Mouse (Mus musculus) megakaryocyte progenitor cell, adult 5-6 weeks (primary cell): ENCODE data around the gene Foxp2. TPM values are rescaled to one million over a fixed set of nuclear protein-coding genes. Genes with fewer than 3 reads are reported as not detected.
A peak's percentile ranks its signal among the peaks of the same experiment; 100 is the strongest.

Experiments used
- ATAC-seq: replicated peaks from 2 replicates; pipeline ENCODE4 v1.8.0; 2016; ENCODE audit warnings: mild to moderate bottlenecking, moderate TSS enrichment, inconsistent platforms; ENCODE audit not compliant: poor library complexity
- total RNA-seq, 2 experiments: library from RNA; stranded (forward) in 1 of 2; stranded (reverse) in 1 of 2; fragments of 157-497, 149-512 nt in 1 of 2; fragments of 200-1000 nt in 1 of 2; gene quantifications; 2 replicates each; pipeline versions ENCODE4 v1.2.3 to v1.2.4; 2015 to 2017

Gene Foxp2
- total RNA-seq, 2 experiments from 2014 or later: not detected

DNA sequence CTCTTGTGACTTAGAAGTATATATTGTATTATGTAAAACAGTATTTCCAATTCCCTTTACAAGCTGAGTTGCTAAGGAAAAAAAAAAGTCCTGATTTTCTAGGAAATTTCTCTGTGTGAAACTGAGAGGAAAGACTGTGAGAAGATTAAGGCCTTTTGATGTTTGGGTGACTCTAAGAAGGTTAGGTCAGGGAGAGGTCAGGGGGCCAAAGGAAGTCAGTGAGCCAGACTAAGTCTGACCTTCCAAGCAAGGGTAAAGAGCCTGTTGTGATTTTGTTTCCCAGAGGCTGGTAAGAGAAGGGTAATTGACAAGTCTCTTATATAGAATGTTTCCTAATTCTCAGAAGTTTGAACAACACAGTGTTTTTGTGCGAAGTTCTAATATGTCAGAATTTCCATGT, 162.1 kb downstream of the Foxp2 start:
- no peak for ATAC-seq

DNA sequence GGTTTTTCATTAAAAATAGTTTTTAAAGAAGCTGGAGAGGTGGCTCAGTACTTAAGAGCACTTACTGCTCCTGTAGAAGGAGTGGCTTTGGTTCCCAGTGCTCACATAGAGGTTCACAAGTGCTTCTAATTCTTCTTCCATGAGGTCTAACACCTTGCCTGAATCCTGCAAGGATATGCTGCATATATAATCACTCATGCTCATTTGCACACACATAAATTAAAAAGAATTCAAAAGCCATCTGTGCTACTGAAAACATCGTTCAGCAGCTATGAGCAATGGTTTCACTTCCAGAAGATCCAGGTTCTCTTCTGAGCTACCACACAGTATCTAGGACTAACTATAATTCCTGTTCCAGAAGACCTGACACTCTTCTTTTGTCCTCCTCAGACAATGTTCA, 200.4 kb downstream of the Foxp2 start:
- ATAC-seq: no peak

DNA sequence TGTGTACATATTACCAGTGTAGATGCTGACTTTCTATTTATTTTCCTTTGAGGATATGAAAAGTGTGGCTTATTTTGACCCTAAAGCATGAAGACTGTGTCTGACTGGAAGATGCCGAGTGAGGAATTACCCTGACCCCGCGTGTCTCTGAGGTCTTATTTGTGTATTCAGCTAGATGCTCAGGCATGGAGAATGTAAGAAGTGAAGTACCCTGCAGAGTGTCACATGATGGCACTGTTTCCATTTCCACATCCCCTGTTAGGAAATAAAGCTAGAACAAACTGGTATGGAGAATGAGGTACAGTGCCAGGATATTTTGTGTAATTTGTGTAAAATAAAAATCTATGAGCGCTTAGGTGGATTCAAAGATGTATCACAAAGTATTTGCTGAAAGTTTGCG, 219.8 kb downstream of the Foxp2 start:
- ATAC-seq: no peak

DNA sequence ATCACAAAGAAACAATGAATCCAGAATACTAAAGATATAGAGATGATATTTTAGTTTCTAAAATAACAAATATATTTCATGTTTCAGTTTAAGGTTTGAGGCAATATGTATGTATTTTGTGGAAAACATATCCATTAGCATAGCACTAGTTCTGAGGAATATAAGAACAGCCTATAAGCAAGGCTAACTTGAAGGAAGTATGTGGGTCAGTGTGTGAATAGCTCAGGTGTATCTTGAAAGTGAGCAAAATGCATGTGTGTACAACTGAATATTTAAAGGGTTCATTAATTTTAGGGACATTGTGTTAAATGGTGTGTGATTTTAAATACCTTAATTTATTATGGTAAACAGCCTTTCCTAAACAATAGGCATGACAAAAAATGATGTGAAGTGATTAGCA, 220.2 kb downstream of the Foxp2 start:
- ATAC-seq: no peak

DNA sequence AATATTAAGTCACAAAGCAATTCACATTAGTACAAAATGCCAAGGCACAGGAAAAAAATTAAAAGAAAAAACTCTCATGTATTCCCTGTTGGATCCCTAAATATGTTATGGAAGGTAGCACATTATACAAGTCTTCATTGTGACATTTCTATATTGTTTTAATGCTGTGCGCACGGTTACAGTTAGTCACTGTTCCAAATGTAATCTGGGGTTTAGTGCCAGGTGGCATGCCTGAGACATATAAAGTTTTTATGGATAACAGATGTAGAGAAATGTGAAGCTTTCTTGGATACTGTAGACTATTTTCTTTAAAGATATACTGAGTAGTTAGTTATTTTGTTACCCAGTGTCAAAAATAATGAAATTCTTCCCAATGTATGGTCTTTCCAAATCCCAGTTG, 229.0 kb downstream of the Foxp2 start:
- no peak for ATAC-seq

DNA sequence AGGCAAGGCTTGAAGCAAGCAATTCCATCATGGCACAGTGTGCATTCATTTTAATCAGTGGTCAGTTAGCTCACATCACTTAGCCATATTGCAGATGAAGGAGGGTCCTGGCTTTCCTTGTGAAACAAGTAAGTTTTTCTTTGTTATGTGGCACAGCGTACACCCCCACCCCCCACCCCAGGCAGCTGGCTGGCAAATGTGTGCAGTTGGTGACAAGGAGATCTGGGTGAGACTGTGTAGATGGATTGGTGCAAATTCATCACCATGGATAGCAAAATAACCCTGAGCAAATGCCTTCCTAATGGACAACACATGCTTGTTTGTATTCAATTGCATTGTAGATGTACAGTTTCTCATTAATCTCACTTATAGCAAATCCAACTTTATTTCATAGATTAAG, 240.9 kb downstream of the Foxp2 start:
- ATAC-seq: no peak

DNA sequence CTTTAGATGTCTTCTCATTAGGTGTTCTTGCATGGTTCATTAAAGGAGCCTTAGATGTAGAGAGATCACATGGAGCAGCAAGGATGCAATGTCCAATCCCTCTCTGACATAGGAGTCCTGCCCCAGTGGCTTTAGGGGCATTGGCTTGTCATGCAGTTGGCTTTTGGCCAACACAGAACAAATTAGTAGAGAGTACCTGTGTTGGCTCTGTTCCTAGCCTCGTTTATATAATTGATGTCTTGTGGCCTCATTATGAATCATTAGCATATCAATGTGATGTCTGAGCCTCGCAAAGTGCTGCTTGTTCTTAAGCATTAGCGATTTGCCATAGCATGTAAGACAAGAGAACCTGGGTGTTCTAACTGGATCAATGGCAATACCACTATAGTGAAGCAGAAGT, 250.5 kb downstream of the Foxp2 start:
- no peak for ATAC-seq

DNA sequence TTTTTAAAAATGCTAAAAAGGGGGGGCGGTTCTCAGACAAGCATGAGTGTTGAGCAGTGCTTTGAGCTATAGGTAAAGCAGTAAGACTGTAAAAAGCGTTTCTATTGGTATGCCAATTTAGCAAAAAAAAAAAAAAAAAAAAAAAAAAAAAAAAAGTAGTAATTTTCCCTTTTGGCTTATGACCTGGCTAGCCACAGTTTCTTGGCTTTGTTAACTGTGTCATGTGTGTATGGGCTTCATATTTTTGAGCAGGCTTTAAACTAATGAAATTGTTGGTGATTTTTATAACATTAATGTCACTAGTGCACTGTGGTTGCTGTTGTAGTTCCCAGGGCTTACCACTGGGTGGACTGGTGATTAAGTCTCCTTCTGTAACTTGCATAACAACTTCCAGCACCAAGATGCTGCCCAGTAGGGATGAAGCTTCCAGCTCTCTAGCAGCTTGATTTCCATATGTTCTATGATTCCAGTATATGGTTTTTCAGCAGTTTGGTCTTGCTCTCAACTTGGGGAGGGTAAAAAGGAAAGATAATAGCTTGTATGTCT, 262.4 kb downstream of the Foxp2 start:
- peak; percentile 84 for ATAC-seq

DNA sequence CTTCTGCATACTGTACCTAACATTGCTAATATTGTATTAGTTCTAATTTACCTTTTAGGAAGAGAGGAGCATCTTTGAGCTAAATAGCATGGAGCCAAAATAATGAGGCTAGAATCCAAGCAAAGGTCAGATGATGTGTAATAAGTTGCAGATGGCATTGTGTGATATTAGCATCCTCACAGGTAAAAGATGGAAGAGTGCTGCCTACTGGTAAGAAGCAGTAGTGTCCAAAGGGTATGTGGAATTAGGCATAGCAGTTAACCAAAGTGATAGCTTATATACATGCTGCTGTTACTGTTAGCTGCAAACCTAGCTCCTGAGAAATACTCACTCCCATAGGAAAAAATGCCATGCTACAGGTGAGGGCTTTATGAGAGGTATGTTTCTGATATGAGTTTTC, 275.6 kb downstream of the Foxp2 start:
- no peak for ATAC-seq

DNA sequence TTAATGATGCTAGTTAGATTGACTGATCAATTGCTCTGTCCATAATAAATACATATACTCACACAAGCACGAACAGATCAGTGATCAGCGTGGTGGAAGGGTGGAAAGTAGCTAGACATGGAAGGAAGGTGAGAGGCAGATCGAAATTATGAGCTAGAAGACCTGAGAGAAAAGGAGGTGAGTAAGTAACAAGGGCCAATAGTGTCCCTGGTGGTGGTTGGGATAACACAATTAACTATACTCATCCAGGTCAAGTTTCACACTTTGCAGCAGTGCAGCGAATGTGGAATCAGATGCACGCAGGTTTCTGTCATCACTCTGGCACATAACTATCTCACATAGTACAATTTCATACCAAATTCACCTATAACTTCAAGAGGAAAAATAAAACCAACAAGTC, 291.7 kb downstream of the Foxp2 start:
- no peak for ATAC-seq

DNA sequence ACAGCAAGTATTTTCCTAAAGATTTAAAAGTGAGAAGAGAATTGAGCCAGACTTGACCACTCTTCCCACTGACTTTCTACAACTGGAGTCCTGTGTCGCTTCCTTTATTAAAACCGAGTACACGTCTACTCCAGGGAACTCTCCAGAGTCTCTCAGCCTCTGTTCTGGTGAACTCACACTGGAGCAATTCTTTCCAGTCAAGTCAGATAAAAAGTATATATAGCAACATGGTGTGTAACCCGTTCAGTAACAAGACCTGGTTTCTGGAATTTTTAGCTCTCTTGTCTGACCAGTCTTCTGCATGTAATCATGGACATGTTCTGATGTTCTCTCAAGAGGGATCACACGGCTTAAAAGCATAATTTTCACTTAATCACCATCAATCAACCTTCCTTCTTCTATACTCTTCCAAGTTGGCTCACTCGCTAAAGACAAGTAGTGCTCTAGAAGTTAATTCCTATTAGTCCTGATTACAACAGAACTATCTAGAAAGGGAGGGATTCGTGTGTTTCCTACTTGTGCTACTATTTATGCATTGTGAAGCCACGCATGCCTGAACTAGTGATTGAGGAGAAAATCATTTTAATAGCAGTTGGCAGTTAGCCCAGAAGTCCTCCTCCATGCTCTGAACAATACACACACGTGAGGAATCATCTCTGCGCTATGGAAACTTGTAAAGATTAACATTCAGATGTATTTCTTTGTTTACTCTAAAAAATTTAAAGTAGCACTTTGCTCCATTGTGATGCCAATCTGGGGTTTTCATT, 341.2 kb downstream of the Foxp2 start:
- no peak for ATAC-seq

DNA sequence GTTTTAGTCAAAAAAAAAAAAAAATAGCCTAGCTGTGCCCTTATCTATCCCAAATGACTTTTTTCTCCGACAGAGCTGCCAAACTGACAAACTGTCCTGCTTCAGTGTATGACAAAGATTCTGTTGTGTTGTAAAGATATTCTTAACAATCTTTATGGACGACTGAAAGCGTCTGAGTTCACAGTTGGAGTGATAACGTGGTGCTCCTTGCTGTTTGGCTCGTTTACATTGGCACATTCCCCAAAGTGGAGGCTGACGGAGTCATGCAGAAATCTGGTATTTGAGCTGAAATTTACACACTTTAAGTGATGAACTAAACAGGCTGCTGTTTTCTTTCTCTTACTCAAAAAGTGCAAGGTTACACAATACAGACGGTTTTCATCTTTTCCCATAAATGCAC, 356.2 kb downstream of the Foxp2 start:
- ATAC-seq: no peak

DNA sequence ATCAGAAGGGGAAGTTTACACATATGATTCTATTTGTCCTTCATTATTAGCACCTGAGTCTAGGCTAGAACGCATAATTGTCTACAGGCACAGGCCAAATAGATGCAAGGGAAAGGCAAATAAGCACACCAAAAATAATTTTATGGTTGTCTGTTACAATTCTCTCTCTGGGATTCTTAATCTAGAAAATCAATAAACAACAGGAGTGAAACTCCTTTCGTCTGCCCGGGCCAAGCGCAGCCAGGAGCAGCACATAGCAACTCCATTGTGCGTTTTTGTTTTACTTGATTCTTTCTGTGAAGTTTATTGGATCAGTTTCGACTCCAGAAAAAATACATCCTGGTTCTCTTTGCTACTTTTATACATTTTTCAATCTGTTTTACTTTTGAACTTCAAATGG, 356.7 kb downstream of the Foxp2 start:
- no peak for ATAC-seq

DNA sequence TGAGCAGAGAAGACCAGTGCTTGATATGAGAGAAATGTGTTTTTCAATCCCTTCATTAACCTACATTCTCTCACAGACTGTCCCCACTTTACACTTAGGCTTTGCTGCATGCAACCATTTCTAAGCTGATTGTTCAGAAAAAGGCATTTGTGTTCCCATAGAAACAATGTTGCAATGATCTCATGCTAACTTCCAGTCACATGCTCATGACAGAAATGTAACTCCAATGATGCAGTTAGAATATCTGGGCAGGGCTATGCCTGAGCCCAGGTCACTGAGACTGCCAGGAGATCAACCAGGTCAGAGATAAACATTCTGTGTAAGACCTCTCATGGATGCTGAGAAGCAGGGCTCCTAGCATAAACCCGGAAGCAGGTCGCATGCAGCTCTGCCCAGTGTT, 367.0 kb downstream of the Foxp2 start:
- no peak for ATAC-seq

DNA sequence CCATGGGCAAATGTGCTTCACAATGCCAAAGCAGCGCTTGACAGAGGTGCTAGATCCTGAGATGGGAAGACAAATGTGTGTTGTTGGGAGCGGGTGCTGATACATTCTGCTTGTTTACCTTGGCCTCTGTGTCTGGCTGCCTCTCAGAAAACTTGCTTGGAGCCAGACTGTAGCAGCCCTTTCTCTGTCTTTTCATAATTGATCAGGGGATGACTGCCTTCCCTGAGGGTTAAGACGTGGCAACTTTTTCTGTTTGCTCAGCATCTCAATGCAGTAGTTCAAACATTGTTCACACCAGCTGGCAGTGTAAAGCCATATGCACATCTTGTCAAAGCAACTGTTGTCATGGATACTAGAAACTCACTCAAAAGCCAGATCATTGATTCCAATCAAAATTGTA, 384.1 kb downstream of the Foxp2 start:
- ATAC-seq: no peak

DNA sequence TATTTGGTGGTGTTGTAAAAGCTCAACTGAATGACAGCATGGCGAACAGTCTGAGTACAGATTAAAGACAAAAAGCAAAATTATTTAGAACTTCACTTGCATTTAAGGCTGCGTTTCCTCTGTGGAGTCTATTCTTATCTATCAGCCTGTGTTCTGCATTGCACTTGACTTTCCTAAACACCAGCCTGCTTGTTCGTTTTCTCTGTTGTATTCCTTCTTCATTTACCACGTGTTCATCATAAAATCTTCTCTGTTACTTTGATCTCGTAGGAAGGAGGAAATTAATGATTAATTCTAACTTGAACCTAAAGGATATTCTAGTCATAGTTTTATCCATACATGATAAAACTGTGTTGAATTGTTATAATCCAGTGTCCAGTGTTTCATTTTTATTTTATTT, 392.9 kb downstream of the Foxp2 start:
- no peak for ATAC-seq

DNA sequence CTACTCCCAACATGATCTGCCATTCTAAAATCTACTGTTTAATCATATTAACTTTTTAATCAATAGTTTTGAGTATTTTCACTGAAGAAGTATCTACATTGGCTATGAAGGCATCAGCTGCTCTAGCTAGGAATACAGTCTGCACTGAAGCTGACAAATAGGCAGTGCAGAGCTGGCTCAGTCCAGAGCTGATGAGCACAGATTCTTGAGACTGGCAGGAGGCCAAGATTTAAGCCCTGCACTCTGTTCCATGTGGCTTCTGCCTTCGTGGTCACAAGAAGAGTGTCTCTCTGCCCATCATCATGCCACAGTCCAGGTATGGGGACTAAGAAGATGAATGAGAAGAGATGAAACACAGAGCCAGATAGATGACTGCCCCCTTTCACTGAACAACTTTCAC, 398.1 kb downstream of the Foxp2 start:
- no peak for ATAC-seq

DNA sequence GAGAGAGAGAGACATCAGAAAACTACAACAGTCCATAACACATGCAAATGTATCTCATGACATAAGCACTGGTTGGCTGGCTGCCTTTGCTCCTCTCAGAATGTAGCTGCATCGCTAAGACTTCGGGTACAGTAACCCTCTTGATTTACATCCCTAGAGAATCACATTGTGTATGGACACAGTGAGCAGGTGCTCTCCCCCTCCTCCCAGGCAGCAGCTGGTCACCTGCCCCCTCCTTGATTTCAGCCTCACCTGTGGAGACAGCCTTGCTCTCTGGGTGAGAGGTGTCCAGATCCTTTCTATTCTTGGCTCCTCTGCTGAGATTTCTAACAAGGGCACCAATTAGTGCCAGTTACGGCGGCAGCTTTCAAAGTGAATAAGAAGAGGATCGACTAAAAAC, 409.5 kb downstream of the Foxp2 start:
- no peak for ATAC-seq

DNA sequence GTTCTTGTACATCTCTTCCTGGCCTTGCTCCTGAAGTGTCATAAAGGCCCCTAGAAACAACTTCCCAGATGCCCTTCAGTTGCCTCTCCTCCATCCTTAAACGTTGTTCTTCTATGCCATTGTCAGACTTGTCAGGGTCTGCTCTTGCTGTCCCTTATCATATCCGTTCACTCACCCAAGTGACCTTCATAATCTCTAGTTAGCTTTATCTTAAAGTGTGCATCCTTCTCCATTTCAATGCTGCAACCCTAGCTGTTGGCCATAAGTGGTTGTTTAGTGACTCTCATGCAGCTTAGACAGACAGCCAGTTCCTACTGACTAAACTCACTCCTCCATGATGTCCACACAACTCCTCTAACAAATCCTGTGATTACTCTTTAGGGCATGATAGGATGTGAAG, 415.8 kb downstream of the Foxp2 start:
- no peak for ATAC-seq

DNA sequence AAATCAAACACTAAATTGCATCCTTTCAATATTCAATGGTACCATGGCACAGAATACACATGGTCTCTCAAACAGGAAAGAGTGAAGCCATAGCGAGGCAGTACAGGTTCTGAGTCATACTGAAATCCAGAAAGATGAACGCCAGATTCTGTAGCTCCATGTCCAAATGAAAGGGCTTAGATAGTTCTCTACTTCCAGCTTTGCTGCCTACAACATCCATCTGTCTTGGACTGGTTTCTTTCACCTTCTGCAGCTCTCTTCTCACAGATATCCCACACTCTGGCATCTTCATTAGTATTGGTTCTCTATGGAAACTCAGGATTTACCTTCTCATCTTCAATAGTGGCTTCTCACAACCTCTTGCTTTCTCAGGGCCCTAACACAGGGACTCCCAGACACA, 417.2 kb downstream of the Foxp2 start:
- no peak for ATAC-seq

DNA sequence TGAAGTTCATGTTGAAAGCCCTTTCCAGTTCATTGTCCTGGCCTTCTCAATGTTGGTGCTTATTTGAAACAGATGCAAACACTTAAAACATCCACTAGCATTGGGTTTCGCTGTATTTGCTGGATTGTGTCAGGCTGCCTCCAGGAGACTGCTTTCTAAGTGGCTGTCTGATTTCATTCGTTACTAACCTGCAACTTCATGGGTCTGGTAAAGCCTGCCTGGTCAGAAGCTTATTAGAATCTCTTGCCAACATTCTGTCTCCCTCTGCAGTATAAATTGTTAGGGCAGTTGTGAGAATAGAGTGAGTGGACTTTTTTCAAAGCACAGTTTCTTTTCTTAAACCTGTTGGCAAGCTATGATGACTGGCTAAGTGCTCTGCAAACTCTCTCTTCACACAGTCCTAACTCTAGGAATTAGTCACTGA, 420.4 kb downstream of the Foxp2 start:
- ATAC-seq: no peak

DNA sequence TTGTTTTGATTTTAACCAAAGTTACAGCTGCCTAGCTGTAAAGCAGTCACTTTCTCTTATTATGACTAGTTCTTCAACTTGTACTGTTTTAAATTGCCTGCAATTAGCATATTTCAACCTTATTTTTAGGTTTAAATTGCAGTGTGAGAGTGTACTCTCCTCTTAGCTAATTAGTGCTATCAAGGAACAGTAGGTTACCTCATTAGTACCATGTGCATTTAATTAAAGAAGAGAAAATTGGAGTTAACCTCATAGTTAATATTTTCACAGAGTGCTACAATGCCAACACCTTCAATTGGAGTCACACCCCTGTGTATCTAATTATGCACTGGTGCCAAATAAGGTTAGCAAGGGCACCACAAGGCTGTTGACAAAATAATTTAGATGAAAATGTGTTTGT, 421.9 kb downstream of the Foxp2 start:
- no peak for ATAC-seq

DNA sequence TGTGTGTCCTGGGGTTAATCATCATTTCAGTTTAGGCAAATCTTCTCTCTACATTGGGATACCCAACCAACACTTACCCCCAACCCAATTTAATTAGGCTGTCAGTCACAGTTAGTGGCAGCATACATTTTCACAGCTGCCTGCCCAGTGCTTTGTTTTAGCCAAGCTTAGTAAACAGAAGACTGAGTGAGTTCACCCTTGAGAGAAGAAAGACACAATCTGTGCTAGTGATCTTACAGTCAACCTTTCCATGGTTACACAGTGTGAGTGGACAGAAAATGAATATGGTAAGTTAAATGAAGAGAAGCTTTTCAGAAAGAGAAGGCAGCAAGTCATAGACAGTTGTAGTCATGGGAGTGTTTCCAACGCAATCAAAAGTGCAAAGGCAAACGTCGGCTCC, 446.6 kb downstream of the Foxp2 start:
- no peak for ATAC-seq
